Mouse (Mus musculus) heart, postnatal 14 days (tissue): Measurements from ENCODE around the gene Tmem72. TPM values are rescaled to one million over a fixed set of nuclear protein-coding genes. Genes with fewer than 3 reads are reported as not detected.

Experiments used
- DNase-seq, 2 experiments: peaks; one replicate each; pipeline ENCODE4 v3.0.0; 2021 to 2022
- intact Hi-C: fragments of 180-260 bp; cut with DNase I; formaldehyde crosslinking; loops from one replicate; pipeline ENCODE4 v1.15.1; 2025
- long read RNA-seq, 2 experiments: library from polyadenylated mRNA; stranded (forward); transcript quantifications; one replicate each; pipeline ENCODE4 v2.0.0; 2021
- total RNA-seq, 2 experiments: library from RNA; stranded (reverse); gene quantifications; 2 replicates each; pipeline ENCODE4 v1.2.3; 2021

The Tmem72 gene
- total RNA-seq: under 1 TPM; 0.02 to 0.05 TPM
- long read RNA-seq, experiment 1: 0 reads
- long read RNA-seq, experiment 2: 0 reads

- intact Hi-C loops: no loop called here
- no peak for DNase-seq
Measured at GRCm38 (mm10) chr6:116716666-116717065, at the start of gene Tmem72. TSS of gene Tmem72 (minus strand) at chr6:116716913.

- intact Hi-C loops: loop anchor here (5.0 to 10.0 kb wide), 2 partner anchors 97 to 200 kb away; no protein-coding TSS in a partner anchor
Measured at GRCm38 (mm10) chr6:116764524-116764923, 47.8 kb upstream of the Tmem72 start.

GRCm38 (mm10) chr6:116762333-116762732 lies 45.6 kb upstream of the Tmem72 start:
- intact Hi-C loops: loop anchor here (5.0 to 10.0 kb wide), 2 partner anchors 95 to 202 kb away; no protein-coding TSS in a partner anchor
- DNase-seq: no peak

More at GRCm38 (mm10) chr6:116764524-116764923, 47.8 kb upstream of the Tmem72 start:
- no peak for DNase-seq

GRCm38 (mm10) chr6:116760181-116760580 lies 43.5 kb upstream of the Tmem72 start:
- intact Hi-C loops: loop anchor here (5.0 to 10.0 kb wide), 2 partner anchors 93 to 205 kb away; no protein-coding TSS in a partner anchor

GRCm38 (mm10) chr6:116756364-116756763 lies 39.7 kb upstream of the Tmem72 start:
- intact Hi-C loops: no loop called here
- DNase-seq: no peak

More at GRCm38 (mm10) chr6:116760181-116760580, 43.5 kb upstream of the Tmem72 start:
- DNase-seq: peak in 1 of 2 experiments; percentile 11

GRCm38 (mm10) chr6:116738046-116738445 lies 21.3 kb upstream of the Tmem72 start:
- intact Hi-C loops: no loop called here
- no peak for DNase-seq

- intact Hi-C loops: no loop called here
- DNase-seq: no peak
Measured at GRCm38 (mm10) chr6:116735361-116735760, 18.6 kb upstream of the Tmem72 start.

GRCm38 (mm10) chr6:116733577-116733976 lies 16.9 kb upstream of the Tmem72 start:
- intact Hi-C loops: no loop called here

GRCm38 (mm10) chr6:116724489-116725160 lies 7.9 kb upstream of the Tmem72 start:
- DNase-seq: no peak
- intact Hi-C loops: no loop called here

More at GRCm38 (mm10) chr6:116733577-116733976, 16.9 kb upstream of the Tmem72 start:
- no peak for DNase-seq

GRCm38 (mm10) chr6:116718920-116719319 lies 2.2 kb upstream of the Tmem72 start:
- intact Hi-C loops: no loop called here
- peak; percentile 13 to 25 for DNase-seq

- intact Hi-C loops: no loop called here
- DNase-seq: no peak
Measured at GRCm38 (mm10) chr6:116718361-116718760, 1.6 kb upstream of the Tmem72 start.

- intact Hi-C loops: no loop called here
Measured at GRCm38 (mm10) chr6:116717851-116718250, 1.1 kb upstream of the Tmem72 start.

GRCm38 (mm10) chr6:116715166-116715565 lies 1.5 kb downstream of the Tmem72 start:
- intact Hi-C loops: no loop called here
- no peak for DNase-seq

More at GRCm38 (mm10) chr6:116717851-116718250, 1.1 kb upstream of the Tmem72 start:
- DNase-seq: no peak

GRCm38 (mm10) chr6:116714576-116714975 lies 2.1 kb downstream of the Tmem72 start:
- no peak for DNase-seq
- intact Hi-C loops: no loop called here

GRCm38 (mm10) chr6:116713966-116714365 lies 2.7 kb downstream of the Tmem72 start:
- intact Hi-C loops: no loop called here
- DNase-seq: no peak

- no peak for DNase-seq
- intact Hi-C loops: no loop called here
Measured at GRCm38 (mm10) chr6:116712503-116712902, 4.2 kb downstream of the Tmem72 start.

GRCm38 (mm10) chr6:116712062-116712461 lies 4.7 kb downstream of the Tmem72 start:
- DNase-seq: no peak
- intact Hi-C loops: no loop called here

GRCm38 (mm10) chr6:116704320-116704719 lies 12.4 kb downstream of the Tmem72 start:
- intact Hi-C loops: no loop called here
- no peak for DNase-seq

GRCm38 (mm10) chr6:116700821-116701220 lies 15.9 kb downstream of the Tmem72 start:
- no peak for DNase-seq
- intact Hi-C loops: no loop called here

- intact Hi-C loops: loop anchor here (1.0 to 10.0 kb wide), 5 partner anchors 44 to 281 kb away; partner anchors contain the start of gene Alox5
- DNase-seq: no peak
Measured at GRCm38 (mm10) chr6:116697896-116698425, 18.8 kb downstream of the Tmem72 start.

GRCm38 (mm10) chr6:116697413-116697812 lies 19.3 kb downstream of the Tmem72 start:
- DNase-seq: no peak
- intact Hi-C loops: loop anchor here (1.0 to 10.0 kb wide), 5 partner anchors 43 to 280 kb away; partner anchors contain the start of gene Alox5
